Mouse (Mus musculus) G1E (cell line): ENCODE measurements around the gene Gm12258. TPM values are rescaled to one million over a fixed set of nuclear protein-coding genes. Genes with fewer than 3 reads are reported as not detected.
"Not testable (repeated sequence)": the region's sequence is repeated elsewhere in the genome, so short reads cannot be mapped to it uniquely, and the experiment has no call there.

ENCODE experiments used
- ATAC-seq: 2 replicates; pipeline ENCODE4 v1.8.0; 2016; ENCODE audit warnings: mild to moderate bottlenecking; ENCODE audit not compliant: insufficient number of reproducible peaks, poor library complexity, low FRiP score, severe bottlenecking; ENCODE audit errors: extremely low read depth
- DNase-seq: peaks from one replicate; pipeline ENCODE4 v3.0.0; 2012; ENCODE audit warnings: low spot score
- H3K27me3 ChIP-seq: 2 replicates; pipeline ENCODE4 v1.6.1; 2012; ENCODE audit warnings: mild to moderate bottlenecking, low read length, inconsistent platforms; ENCODE audit not compliant: insufficient read depth
- H3K36me3 ChIP-seq: replicated peaks from 2 replicates; pipeline ENCODE3; 2012; ENCODE audit warnings: mild to moderate bottlenecking, inconsistent platforms
- H3K4me1 ChIP-seq: 2 replicates; pipeline ENCODE4 v1.6.1; 2012; ENCODE audit warnings: low read depth, low read length, inconsistent platforms, mixed read lengths; ENCODE audit not compliant: insufficient read depth
- H3K4me3 ChIP-seq: 2 replicates; pipeline ENCODE4 v1.5.1; 2012; ENCODE audit warnings: low read depth, mild to moderate bottlenecking, inconsistent platforms, low read length, moderate library complexity, mixed read lengths
- H3K9me3 ChIP-seq: replicated peaks from 2 replicates; pipeline ENCODE4 v1.6.1; 2012; ENCODE audit warnings: inconsistent platforms
- CTCF ChIP-seq: IDR thresholded peaks from 2 replicates; pipeline ENCODE4 v1.5.1; 2012; ENCODE audit warnings: low read depth, low read length, inconsistent platforms, mixed read lengths
- GATA1 ChIP-seq: IDR thresholded peaks from 2 replicates; pipeline ENCODE4 v1.6.1; 2012; ENCODE audit warnings: borderline replicate concordance, low read length, inconsistent platforms, mixed read lengths
- GATA2 ChIP-seq: IDR thresholded peaks from 2 replicates; pipeline ENCODE4 v1.6.1; 2012; ENCODE audit warnings: low read depth, low read length, inconsistent platforms, borderline replicate concordance
- POLR2AphosphoS5 ChIP-seq: IDR thresholded peaks from 2 replicates; pipeline ENCODE4 v1.6.1; 2012; ENCODE audit warnings: low read depth, low read length, inconsistent platforms; ENCODE audit not compliant: insufficient replicate concordance
- TAL1 ChIP-seq: conservative IDR thresholded peaks from 2 replicates; pipeline ENCODE4 v1.6.1; 2012; ENCODE audit warnings: low read depth, low read length, inconsistent platforms, mixed read lengths
- polyA plus RNA-seq: library from polyadenylated mRNA; stranded (reverse); fragments of >175 nt; gene quantifications from 2 replicates; pipeline ENCODE4 v1.2.3, GENCODE M21; 2012
- total RNA-seq, 2 experiments: library from RNA; stranded (forward) in 1 of 2; stranded (reverse) in 1 of 2; fragments of 200-1000 nt in 1 of 2; fragments of >200 nt in 1 of 2; fragmentation: Nextera tagmentation in 1 of 2; gene quantifications; 2 replicates each; pipeline ENCODE4 v1.2.3; 2014 to 2017

Gene Gm12258
- total and polyA plus RNA-seq, 3 experiments = 0.62 to 15.1 (median 8.7) TPM

- TF ChIP-seq TAL1 (no peak), GATA2 (no peak), CTCF (no peak), POLR2AphosphoS5 (no peak)
- no peaks in the 10 kb centered on the region for H3K9me3 ChIP-seq
- no peaks in the 10 kb centered on the region for H3K36me3 ChIP-seq
- no peaks in the 10 kb centered on the region for H3K4me1 ChIP-seq
- DNase-seq = no peak
- no peak for ATAC-seq
- no peak overlapping the region for H3K4me3 ChIP-seq
- no peaks in the 10 kb centered on the region for H3K27me3 ChIP-seq
These were observed 31.3 kb upstream of the Gm12258 start for GRCm38 (mm10) chr11:58815676-58816075.

GRCm38 (mm10) chr11:58828937-58829336 lies 18.0 kb upstream of the Gm12258 start, which contains the start of gene Olfr312:
Olfr312 (plus strand) TSS chr11:58829237.
- H3K9me3 ChIP-seq, H3K4me3 ChIP-seq, H3K27me3 ChIP-seq, H3K4me1 ChIP-seq, ATAC-seq, DNase-seq, H3K36me3 ChIP-seq: not testable (repeated sequence)

GRCm38 (mm10) chr11:58829764-58830163 lies 17.2 kb upstream of the Gm12258 start:
- TF ChIP-seq TAL1 = no peak
- no peak for TF ChIP-seq CTCF
- Histone ChIP-seq H3K4me1 (no peaks in the 10 kb centered on the region), H3K9me3 (no peaks in the 10 kb centered on the region), H3K4me3 (no peak overlapping the region), H3K36me3 (no peaks in the 10 kb centered on the region), H3K27me3 (0 out of 2 replicates have a peak, but pooled peaks cover 2% of the 10 kb centered on the region)
- DNase-seq (no peak), ATAC-seq (no peak)

GRCm38 (mm10) chr11:58832541-58832940 lies 14.4 kb upstream of the Gm12258 start:
- H3K9me3 ChIP-seq, H3K4me1 ChIP-seq, H3K4me3 ChIP-seq, H3K36me3 ChIP-seq, H3K27me3 ChIP-seq, DNase-seq, ATAC-seq: not testable (repeated sequence)

- not testable (repeated sequence) for ATAC-seq, H3K4me3 ChIP-seq, H3K4me1 ChIP-seq, H3K36me3 ChIP-seq, DNase-seq, H3K27me3 ChIP-seq, H3K9me3 ChIP-seq
These were observed 8.0 kb upstream of the Gm12258 start, which contains the start of gene Olfr311 for GRCm38 (mm10) chr11:58838951-58839350. Olfr311 (plus strand) TSS chr11:58839251.

- no peak for DNase-seq
- Histone ChIP-seq H3K4me1 (peaks cover 16% of the 10 kb centered on the region), H3K9me3 (0 out of 2 replicates have a peak, but pooled peaks cover 3% of the 10 kb centered on the region), H3K27me3 (no peaks in the 10 kb centered on the region), H3K36me3 (peaks cover 34% of the 10 kb centered on the region), H3K4me3 (peak overlapping the region; percentile 73)
- TF ChIP-seq TAL1 (no peak), GATA2 (no peak), CTCF (no peak), GATA1 (no peak), POLR2AphosphoS5 (no peak)
- ATAC-seq = no peak
These were observed 678 bp downstream of the Gm12258 start for GRCm38 (mm10) chr11:58847636-58848035.

GRCm38 (mm10) chr11:58849731-58850130 lies 2.8 kb downstream of the Gm12258 start:
- Histone ChIP-seq H3K4me1 (peaks cover 16% of the 10 kb centered on the region), H3K36me3 (peaks cover 54% of the 10 kb centered on the region), H3K27me3 (no peaks in the 10 kb centered on the region), H3K4me3 (no peak overlapping the region), H3K9me3 (0 out of 2 replicates have a peak, but pooled peaks cover 3% of the 10 kb centered on the region)
- TF ChIP-seq POLR2AphosphoS5 = no peak
- no peak for TF ChIP-seq GATA2
- no peak for TF ChIP-seq TAL1
- TF ChIP-seq GATA1 = no peak
- no peak for TF ChIP-seq CTCF
- ATAC-seq = no peak
- no peak for DNase-seq
